18 mouse cellular contexts compared by ENCODE assay signal in the genomic region with DNA sequence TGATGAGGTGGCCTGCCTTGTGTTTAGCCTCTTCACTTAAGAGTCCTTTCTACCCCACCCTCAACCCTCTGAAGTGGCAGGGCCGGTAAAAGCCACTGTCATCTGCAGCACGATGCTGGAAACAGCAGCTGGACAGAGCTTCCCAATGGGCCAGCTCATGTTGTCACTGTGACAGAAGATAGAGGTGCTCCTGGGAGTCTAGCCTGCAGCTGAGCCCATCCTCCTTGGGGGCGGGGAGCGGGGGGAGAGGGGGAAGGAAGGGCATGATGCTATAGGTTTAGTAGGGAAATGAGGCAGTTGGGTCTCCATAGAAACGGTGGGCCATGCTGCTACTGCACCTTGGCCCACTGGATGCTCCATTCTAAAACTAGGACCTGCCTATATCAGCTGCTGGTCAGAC.
DNase-seq lines count a peak whose midpoint lies in the region; ATAC-seq and TF ChIP-seq lines count a peak whose summit lies in the region.
"Had no signal": no experiment of that assay in that cellular context is flagged by ENCODE, and none has a peak within 500 bp of the region (broad histone marks: within the 10 kb centered on the region; RNA-seq: fewer than 3 reads in every experiment).

No protein-coding gene starts in this region.

- no peak for ATAC-seq in midbrain, postnatal 0 days (ENCODE audit: low FRiP score)
- ATAC-seq in hindbrain, embryonic 14.5 days (ENCODE audit: low FRiP score) = peak; percentile 57
- no peak for ATAC-seq in midbrain, embryonic 14.5 days (ENCODE audit: low FRiP score, low TSS enrichment)
- no peak for ATAC-seq in CD4-positive, CD25-positive, alpha-beta regulatory T cell, adult 4 months
- ATAC-seq: forebrain, embryonic 15.5 days; lung, postnatal 0 days had no signal

- no peak for TF ChIP-seq CTCF in midbrain, postnatal 0 days (IDR thresholded peaks at IDR 0.05)

- H3K27ac ChIP-seq in midbrain, embryonic 10.5 days (replicated peaks) = peak overlapping the region; percentile 66; the same call in 1 of the 2 replicates
- no peak overlapping the region for H3K27ac ChIP-seq in midbrain, postnatal 0 days (ENCODE audit: low read depth, low read length)
- H3K27ac ChIP-seq in hindbrain, embryonic 14.5 days = no peak overlapping the region
- no peak overlapping the region for H3K27ac ChIP-seq in midbrain, embryonic 14.5 days (replicated peaks; ENCODE audit: low read depth, low read length)
- H3K27ac ChIP-seq: forebrain, embryonic 15.5 days; stomach, postnatal 0 days had no signal

- DNase-seq in midbrain, embryonic 10.5 days (ENCODE audit: low spot score) = peak; percentile 27
- DNase-seq in midbrain, postnatal 0 days (ENCODE audit: low spot score) = no peak
- no peak for DNase-seq in hindbrain, embryonic 14.5 days (ENCODE audit: low spot score)
- peak; percentile 45 for DNase-seq in midbrain, embryonic 14.5 days
- no peak for DNase-seq in cerebellum, postnatal 4 days (ENCODE audit: low spot score in 2 of 2)
- DNase-seq in spleen, adult 12 weeks (ENCODE audit: low spot score) = no peak
- DNase-seq: adrenal gland, postnatal 14 days; cerebellum, adult 11 months; cerebellum, postnatal 25 days; gastrocnemius, postnatal 25 days; kidney, adult 11 months; liver; right cerebral cortex, postnatal 4 days; thymus, postnatal 25 days had no signal

- H3K4me2 ChIP-seq in midbrain, postnatal 0 days (ENCODE audit: low read depth, low read length, poor library complexity, severe bottlenecking) = no peak overlapping the region
- H3K4me2 ChIP-seq in hindbrain, embryonic 14.5 days (replicated peaks) = no peak overlapping the region
- no peak overlapping the region for H3K4me2 ChIP-seq in midbrain, embryonic 14.5 days (ENCODE audit: low read length)
- H3K4me2 ChIP-seq: forebrain, embryonic 15.5 days had no signal

- no peak overlapping the region for H3K4me3 ChIP-seq in midbrain, embryonic 10.5 days
- H3K4me3 ChIP-seq in midbrain, postnatal 0 days (ENCODE audit: low read depth, low read length) = no peak overlapping the region
- no peak overlapping the region for H3K4me3 ChIP-seq in hindbrain, embryonic 14.5 days (replicated peaks; ENCODE audit: low read length)
- no peak overlapping the region for H3K4me3 ChIP-seq in midbrain, embryonic 14.5 days (replicated peaks; ENCODE audit: low read depth, low read length)
- H3K4me3 ChIP-seq: forebrain, embryonic 15.5 days had no signal

- H3K4me1 ChIP-seq in midbrain, embryonic 10.5 days = peaks cover 82% of the 10 kb centered on the region
- H3K4me1 ChIP-seq in midbrain, postnatal 0 days (ENCODE audit: insufficient read depth, low read length) = peaks cover 7% of the 10 kb centered on the region; the same call in 1 of the 2 replicates
- H3K4me1 ChIP-seq in hindbrain, embryonic 14.5 days (replicated peaks; ENCODE audit: control insufficient read depth, insufficient read depth, low read length) = peaks cover 40% of the 10 kb centered on the region
- peaks cover 37% of the 10 kb centered on the region for H3K4me1 ChIP-seq in midbrain, embryonic 14.5 days (ENCODE audit: control insufficient read depth, insufficient read depth, low read length)

- no peaks in the 10 kb centered on the region for H3K36me3 ChIP-seq in midbrain, embryonic 10.5 days
- H3K36me3 ChIP-seq in midbrain, postnatal 0 days (ENCODE audit: insufficient read depth, low read length) = no peaks in the 10 kb centered on the region
- H3K36me3 ChIP-seq in hindbrain, embryonic 14.5 days (replicated peaks; ENCODE audit: control insufficient read depth, insufficient read depth) = no peaks in the 10 kb centered on the region
- no peaks in the 10 kb centered on the region for H3K36me3 ChIP-seq in midbrain, embryonic 14.5 days (ENCODE audit: control insufficient read depth, insufficient read depth, low read length)
- H3K36me3 ChIP-seq: forebrain, embryonic 15.5 days had no signal

- H3K9me3 ChIP-seq in midbrain, embryonic 10.5 days (replicated peaks) = no peaks in the 10 kb centered on the region
- no peaks in the 10 kb centered on the region for H3K9me3 ChIP-seq in midbrain, postnatal 0 days (ENCODE audit: low read length)
- H3K9me3 ChIP-seq in hindbrain, embryonic 14.5 days (ENCODE audit: control insufficient read depth, low read length) = no peaks in the 10 kb centered on the region
- no peaks in the 10 kb centered on the region for H3K9me3 ChIP-seq in midbrain, embryonic 14.5 days (ENCODE audit: control insufficient read depth, low read length)
- H3K9me3 ChIP-seq: forebrain, embryonic 15.5 days had no signal

- no peak overlapping the region for H3K9ac ChIP-seq in midbrain, postnatal 0 days (replicated peaks; ENCODE audit: low read length, poor library complexity, severe bottlenecking)
- H3K9ac ChIP-seq in hindbrain, embryonic 14.5 days = no peak overlapping the region
- no peak overlapping the region for H3K9ac ChIP-seq in midbrain, embryonic 14.5 days (replicated peaks; ENCODE audit: low read length)
- H3K9ac ChIP-seq: forebrain, embryonic 15.5 days had no signal

- WGBS in midbrain, embryonic 10.5 days = 59% methylated on average over 5 of the region's 5 CpGs
- WGBS in midbrain, postnatal 0 days = 45% methylated on average over 5 of the region's 5 CpGs
- 16% methylated on average over 5 of the region's 5 CpGs for WGBS in hindbrain, embryonic 14.5 days
- WGBS in midbrain, embryonic 14.5 days = 35% methylated on average over 5 of the region's 5 CpGs

- H3K27me3 ChIP-seq in midbrain, embryonic 10.5 days (ENCODE audit: low read depth, poor library complexity, severe bottlenecking) = no peaks in the 10 kb centered on the region
- H3K27me3 ChIP-seq in midbrain, postnatal 0 days (ENCODE audit: insufficient read depth, low read length) = no peaks in the 10 kb centered on the region
- H3K27me3 ChIP-seq in hindbrain, embryonic 14.5 days (ENCODE audit: control insufficient read depth, insufficient read depth, low read length) = no peaks in the 10 kb centered on the region
- H3K27me3 ChIP-seq in midbrain, embryonic 14.5 days (ENCODE audit: control insufficient read depth, insufficient read depth, low read length) = no peaks in the 10 kb centered on the region
- H3K27me3 ChIP-seq: forebrain, embryonic 15.5 days had no signal

Comparison
In these comparisons a context has a peak if more than half of its experiments do, and no peak if none do; other contexts are left out.
1. DNase-seq: peak in midbrain, embryonic 10.5 days (single experiment) and midbrain, embryonic 14.5 days (single experiment); none in midbrain, postnatal 0 days (single experiment), hindbrain, embryonic 14.5 days (single experiment), cerebellum, postnatal 4 days (0 of 2) and spleen, adult 12 weeks (single experiment).